Mouse (Mus musculus): ENCODE data around the gene Nsg2.

The Nsg2 gene

GRCm38 (mm10) chr11:32013014-32013427 lies 12.8 kb downstream of the Nsg2 start:
- no peak for DNase-seq (ENCODE audit: low read depth)

- peak; percentile 57 for DNase-seq (ENCODE audit: low read depth)
These were observed 13.3 kb downstream of the Nsg2 start for GRCm38 (mm10) chr11:32013561-32013960.

GRCm38 (mm10) chr11:32018201-32018600 lies 17.9 kb downstream of the Nsg2 start:
- DNase-seq (ENCODE audit: low read depth) = no peak

GRCm38 (mm10) chr11:32020031-32020965 lies 20.0 kb downstream of the Nsg2 start:
- peak; percentile 81 for DNase-seq (ENCODE audit: low read depth)

- DNase-seq (ENCODE audit: low read depth) = no peak
These were observed 26.4 kb downstream of the Nsg2 start for GRCm38 (mm10) chr11:32026634-32027033.

GRCm38 (mm10) chr11:32027474-32028342 lies 27.4 kb downstream of the Nsg2 start:
- no peak for DNase-seq (ENCODE audit: low read depth)

- no peak for DNase-seq (ENCODE audit: low read depth)
These were observed 28.3 kb downstream of the Nsg2 start for GRCm38 (mm10) chr11:32028605-32029004.

GRCm38 (mm10) chr11:32029356-32029755 lies 29.1 kb downstream of the Nsg2 start:
- DNase-seq (ENCODE audit: low read depth) = no peak

GRCm38 (mm10) chr11:32031396-32031795 lies 31.1 kb downstream of the Nsg2 start:
- DNase-seq (ENCODE audit: low read depth) = no peak

- no peak for DNase-seq (ENCODE audit: low read depth)
These were observed 31.8 kb downstream of the Nsg2 start for GRCm38 (mm10) chr11:32032053-32032452.

GRCm38 (mm10) chr11:32035831-32036230 lies 35.6 kb downstream of the Nsg2 start:
- no peak for DNase-seq (ENCODE audit: low read depth)

GRCm38 (mm10) chr11:32039656-32040055 lies 39.4 kb downstream of the Nsg2 start:
- DNase-seq (ENCODE audit: low read depth) = peak; percentile 78

- DNase-seq (ENCODE audit: low read depth) = no peak
These were observed 57.1 kb downstream of the Nsg2 start for GRCm38 (mm10) chr11:32057389-32057788.

- no peak for DNase-seq (ENCODE audit: low read depth)
These were observed 57.6 kb downstream of the Nsg2 start for GRCm38 (mm10) chr11:32057861-32058260.

GRCm38 (mm10) chr11:32061020-32061419 lies 60.8 kb downstream of the Nsg2 start:
- peak; percentile 25 for DNase-seq (ENCODE audit: low read depth)

GRCm38 (mm10) chr11:32061874-32062273 lies 61.6 kb downstream of the Nsg2 start:
- peak; percentile 89 for DNase-seq (ENCODE audit: low read depth)

GRCm38 (mm10) chr11:32063775-32064510 lies 63.7 kb downstream of the Nsg2 start:
- DNase-seq (ENCODE audit: low read depth) = no peak

GRCm38 (mm10) chr11:32064511-32064862 lies 64.2 kb downstream of the Nsg2 start:
- DNase-seq (ENCODE audit: low read depth) = no peak

GRCm38 (mm10) chr11:32068736-32069490 lies 68.7 kb downstream of the Nsg2 start:
- DNase-seq (ENCODE audit: low read depth) = no peak

GRCm38 (mm10) chr11:32075163-32075562 lies 74.9 kb downstream of the Nsg2 start:
- no peak for DNase-seq (ENCODE audit: low read depth)

GRCm38 (mm10) chr11:32083462-32083861 lies 83.2 kb downstream of the Nsg2 start:
- no peak for DNase-seq (ENCODE audit: low read depth)

Measured in induced T-regulatory cell, adult 2 months (primary cell).